Mouse (Mus musculus) neural tube, embryonic 13.5 days (tissue): ENCODE results near the gene Magi2. TPM values are rescaled to one million over a fixed set of nuclear protein-coding genes. Genes with fewer than 3 reads are reported as not detected.

Experiments used
- ATAC-seq: fragments of 200-750 bp; cut with Nextera tagmentation; 2 replicates; pipeline ENCODE4 v1.8.0; 2017; ENCODE audit warnings: low read depth, mild to moderate bottlenecking, moderate TSS enrichment, moderate library complexity
- H3K27ac ChIP-seq: fragments of 300-500 bp; sonication (generic); replicated peaks from 2 replicates; pipeline ENCODE4 v1.5.1; 2015; ENCODE audit warnings: moderate library complexity, mild to moderate bottlenecking, inconsistent platforms
- H3K27me3 ChIP-seq: fragments of 300-500 bp; sonication (generic); 2 replicates; pipeline ENCODE4 v1.6.1; 2015; ENCODE audit warnings: mild to moderate bottlenecking, inconsistent platforms
- H3K36me3 ChIP-seq: fragments of 300-500 bp; sonication (generic); 2 replicates; pipeline ENCODE4 v1.6.1; 2015; ENCODE audit warnings: mild to moderate bottlenecking, inconsistent platforms
- H3K4me1 ChIP-seq: fragments of 300-500 bp; sonication (generic); replicated peaks from 2 replicates; pipeline ENCODE4 v1.6.1; 2015; ENCODE audit warnings: inconsistent platforms
- H3K4me2 ChIP-seq: fragments of 300-500 bp; sonication (generic); 2 replicates; pipeline ENCODE4 v1.6.1; 2015; ENCODE audit warnings: inconsistent platforms, mild to moderate bottlenecking, moderate library complexity
- H3K4me3 ChIP-seq: fragments of 300-500 bp; sonication (generic); 2 replicates; pipeline ENCODE4 v1.5.1; 2015; ENCODE audit warnings: mild to moderate bottlenecking, inconsistent platforms
- H3K9ac ChIP-seq: fragments of 300-500 bp; sonication (generic); 2 replicates; pipeline ENCODE4 v1.6.1; 2015; ENCODE audit warnings: moderate library complexity, mild to moderate bottlenecking, inconsistent platforms
- H3K9me3 ChIP-seq: fragments of 300-500 bp; sonication (generic); 2 replicates; pipeline ENCODE4 v1.6.1; 2016; ENCODE audit warnings: inconsistent platforms
- WGBS: fragments of 180-500 bp; shearing (Covaris S2); methylation state at CpG from one replicate; pipeline ENCODE4 v1.1.7; 2015; 5-methylcytosine and 5-hydroxymethylcytosine counted together
- polyA plus RNA-seq: library from polyadenylated mRNA; unstranded; fragments of >200 nt; fragmentation: Nextera tagmentation; extraction: Ambion mirVana; gene quantifications from 2 replicates; pipeline ENCODE4 v1.2.1, GENCODE M21; 2015

Gene Magi2
- polyA plus RNA-seq, 1 experiment from 2014 or later, result 23.1 TPM

- Histone ChIP-seq H3K9me3 (no peaks in the 10 kb centered on the region), H3K9ac (no peak overlapping the region), H3K36me3 (no peaks in the 10 kb centered on the region), H3K4me2 (no peak overlapping the region), H3K27ac (no peak overlapping the region), H3K4me3 (no peak overlapping the region), H3K4me1 (no peaks in the 10 kb centered on the region), H3K27me3 (no peaks in the 10 kb centered on the region)
- no peak for ATAC-seq
- WGBS, result 91% methylated on average over 5 of the region's 5 CpGs
Observed at GRCm38 (mm10) chr5:19621678-19622077, 394.8 kb downstream of the Magi2 start.

GRCm38 (mm10) chr5:19633976-19634375 is 407.1 kb downstream of the Magi2 start:
- H3K27ac ChIP-seq, result no peak overlapping the region
- no peak overlapping the region for H3K9ac ChIP-seq
- no peak overlapping the region for H3K4me3 ChIP-seq
- WGBS, result 98% methylated on average over 1 of the region's 1 CpGs
- H3K36me3 ChIP-seq, result no peaks in the 10 kb centered on the region
- no peaks in the 10 kb centered on the region for H3K9me3 ChIP-seq
- H3K4me1 ChIP-seq, result no peaks in the 10 kb centered on the region
- H3K4me2 ChIP-seq, result no peak overlapping the region
- H3K27me3 ChIP-seq, result no peaks in the 10 kb centered on the region
- no peak for ATAC-seq

GRCm38 (mm10) chr5:19637789-19638188 is 411.0 kb downstream of the Magi2 start:
- 73% methylated on average over 2 of the region's 2 CpGs for WGBS
- H3K4me3 ChIP-seq, result no peak overlapping the region
- ATAC-seq, result no peak

GRCm38 (mm10) chr5:19655986-19656385 is 429.1 kb downstream of the Magi2 start:
- Histone ChIP-seq H3K9me3 (no peaks in the 10 kb centered on the region), H3K9ac (no peak overlapping the region), H3K27me3 (no peaks in the 10 kb centered on the region), H3K27ac (no peak overlapping the region), H3K36me3 (no peaks in the 10 kb centered on the region), H3K4me3 (no peak overlapping the region), H3K4me2 (no peak overlapping the region), H3K4me1 (no peaks in the 10 kb centered on the region)
- no peak for ATAC-seq
- 91% methylated on average over 1 of the region's 1 CpGs for WGBS

More at GRCm38 (mm10) chr5:19637789-19638188, 411.0 kb downstream of the Magi2 start:
- Histone ChIP-seq H3K9me3 (no peaks in the 10 kb centered on the region), H3K36me3 (no peaks in the 10 kb centered on the region), H3K27ac (no peak overlapping the region), H3K27me3 (no peaks in the 10 kb centered on the region), H3K4me2 (no peak overlapping the region), H3K9ac (no peak overlapping the region), H3K4me1 (no peaks in the 10 kb centered on the region)

GRCm38 (mm10) chr5:19666416-19666815 is 439.6 kb downstream of the Magi2 start:
- Histone ChIP-seq H3K36me3 (no peaks in the 10 kb centered on the region), H3K4me2 (no peak overlapping the region), H3K9me3 (no peaks in the 10 kb centered on the region), H3K9ac (no peak overlapping the region), H3K27me3 (no peaks in the 10 kb centered on the region), H3K27ac (no peak overlapping the region), H3K4me1 (no peaks in the 10 kb centered on the region), H3K4me3 (no peak overlapping the region)
- ATAC-seq, result no peak
- 91% methylated on average over 5 of the region's 5 CpGs for WGBS

GRCm38 (mm10) chr5:19717296-19717695 is 490.5 kb downstream of the Magi2 start:
- peak; percentile 71; the same call in 1 of the 2 replicates for ATAC-seq
- Histone ChIP-seq H3K4me3 (no peak overlapping the region), H3K4me1 (no peaks in the 10 kb centered on the region), H3K27ac (no peak overlapping the region), H3K27me3 (no peaks in the 10 kb centered on the region), H3K9me3 (no peaks in the 10 kb centered on the region), H3K9ac (no peak overlapping the region), H3K36me3 (no peaks in the 10 kb centered on the region), H3K4me2 (no peak overlapping the region)
- 64% methylated on average over 2 of the region's 2 CpGs for WGBS

- Histone ChIP-seq H3K4me1 (no peaks in the 10 kb centered on the region), H3K36me3 (no peaks in the 10 kb centered on the region), H3K4me2 (no peak overlapping the region), H3K27ac (no peak overlapping the region), H3K9me3 (0 out of 2 replicates have a peak, but pooled peaks cover 4% of the 10 kb centered on the region), H3K9ac (no peak overlapping the region), H3K27me3 (no peaks in the 10 kb centered on the region), H3K4me3 (no peak overlapping the region)
- ATAC-seq, result no peak
Observed at GRCm38 (mm10) chr5:19726277-19726676, 499.4 kb downstream of the Magi2 start.

- WGBS, result 96% methylated on average over 2 of the region's 2 CpGs
- Histone ChIP-seq H3K9ac (no peak overlapping the region), H3K36me3 (no peaks in the 10 kb centered on the region), H3K4me2 (no peak overlapping the region), H3K4me3 (no peak overlapping the region), H3K27ac (no peak overlapping the region), H3K27me3 (no peaks in the 10 kb centered on the region), H3K4me1 (peaks cover 7% of the 10 kb centered on the region; the same call in 1 of the 2 replicates), H3K9me3 (no peaks in the 10 kb centered on the region)
- ATAC-seq, result no peak
Observed at GRCm38 (mm10) chr5:19745376-19745775, 518.5 kb downstream of the Magi2 start.

- peaks cover 7% of the 10 kb centered on the region; the same call in 1 of the 2 replicates for H3K4me1 ChIP-seq
- H3K9me3 ChIP-seq, result no peaks in the 10 kb centered on the region
- 54% methylated on average over 6 of the region's 6 CpGs for WGBS
- no peak overlapping the region for H3K4me2 ChIP-seq
- H3K27me3 ChIP-seq, result no peaks in the 10 kb centered on the region
- H3K9ac ChIP-seq, result no peak overlapping the region
- H3K36me3 ChIP-seq, result no peaks in the 10 kb centered on the region
- ATAC-seq, result no peak
- no peak overlapping the region for H3K27ac ChIP-seq
- H3K4me3 ChIP-seq, result no peak overlapping the region
Observed at GRCm38 (mm10) chr5:19745916-19746315, 519.1 kb downstream of the Magi2 start.

- H3K9ac ChIP-seq, result no peak overlapping the region
- H3K4me1 ChIP-seq, result peaks cover 7% of the 10 kb centered on the region; the same call in 1 of the 2 replicates
- 0 out of 2 replicates have a peak overlapping the region, but pooled peaks have one; percentile 1 for H3K4me3 ChIP-seq
- H3K27me3 ChIP-seq, result no peaks in the 10 kb centered on the region
- ATAC-seq, result no peak
- WGBS, result 37% methylated on average over 12 of the region's 12 CpGs
- peak overlapping the region; percentile 38 for H3K4me2 ChIP-seq
- no peaks in the 10 kb centered on the region for H3K9me3 ChIP-seq
- no peak overlapping the region for H3K27ac ChIP-seq
- no peaks in the 10 kb centered on the region for H3K36me3 ChIP-seq
Observed at GRCm38 (mm10) chr5:19746865-19747514, 520.2 kb downstream of the Magi2 start.

- Histone ChIP-seq H3K4me2 (peak overlapping the region; percentile 38; the same call in 1 of the 2 replicates), H3K36me3 (no peaks in the 10 kb centered on the region), H3K27ac (no peak overlapping the region), H3K4me3 (no peak overlapping the region), H3K9ac (no peak overlapping the region), H3K4me1 (peaks cover 7% of the 10 kb centered on the region; the same call in 1 of the 2 replicates), H3K27me3 (no peaks in the 10 kb centered on the region), H3K9me3 (no peaks in the 10 kb centered on the region)
- ATAC-seq, result no peak
- 57% methylated on average over 3 of the region's 3 CpGs for WGBS
Observed at GRCm38 (mm10) chr5:19747631-19748030, 520.8 kb downstream of the Magi2 start.

GRCm38 (mm10) chr5:19779224-19779623 is 552.4 kb downstream of the Magi2 start:
- H3K27ac ChIP-seq, result no peak overlapping the region
- no peak for ATAC-seq
- H3K9ac ChIP-seq, result no peak overlapping the region
- H3K4me3 ChIP-seq, result no peak overlapping the region
- whole genome bisulfite sequencing, result 90% methylated on average over 1 of the region's 1 CpGs
- H3K9me3 ChIP-seq, result no peaks in the 10 kb centered on the region
- H3K4me1 ChIP-seq, result no peaks in the 10 kb centered on the region
- H3K27me3 ChIP-seq, result no peaks in the 10 kb centered on the region
- H3K36me3 ChIP-seq, result no peaks in the 10 kb centered on the region
- no peak overlapping the region for H3K4me2 ChIP-seq

GRCm38 (mm10) chr5:19780076-19780475 is 553.2 kb downstream of the Magi2 start:
- H3K9me3 ChIP-seq, result no peaks in the 10 kb centered on the region
- no peak overlapping the region for H3K4me3 ChIP-seq
- no peak overlapping the region for H3K27ac ChIP-seq
- no peak overlapping the region for H3K9ac ChIP-seq
- H3K4me2 ChIP-seq, result no peak overlapping the region
- H3K27me3 ChIP-seq, result no peaks in the 10 kb centered on the region
- no peaks in the 10 kb centered on the region for H3K36me3 ChIP-seq
- ATAC-seq, result no peak
- 77% methylated on average over 2 of the region's 2 CpGs for WGBS
- no peaks in the 10 kb centered on the region for H3K4me1 ChIP-seq
